Mouse (Mus musculus): ENCODE measurements around the gene Ogfrl1.
"Not testable (repeated sequence)": the region's sequence is repeated elsewhere in the genome, so short reads cannot be mapped to it uniquely, and the experiment has no call there.

Ogfrl1 gene

DNA sequence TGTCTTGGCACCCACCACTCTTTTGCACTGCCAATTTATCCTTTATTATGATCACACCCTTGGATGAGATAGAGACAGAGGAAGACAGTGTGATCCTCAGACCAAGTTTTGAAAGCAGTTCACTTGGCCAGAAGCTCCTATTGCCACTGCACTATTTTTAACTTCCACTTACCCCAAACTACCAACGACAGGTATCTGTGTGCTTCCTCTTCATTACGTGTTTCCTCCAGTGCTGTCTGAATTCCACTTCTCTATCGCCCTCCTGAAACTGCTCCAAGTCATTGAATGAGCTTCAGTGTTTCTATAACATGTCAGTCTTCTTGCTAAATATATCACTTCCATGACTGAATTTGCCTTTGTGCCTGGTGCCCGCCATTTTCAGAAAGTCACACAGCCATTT is at the start of gene Ogfrl1:
Gene Ogfrl1 (minus strand): TSS at position 150 of the 400 bp plus-strand sequence.
- no peak for DNase-seq (ENCODE audit: low spot score)

DNA sequence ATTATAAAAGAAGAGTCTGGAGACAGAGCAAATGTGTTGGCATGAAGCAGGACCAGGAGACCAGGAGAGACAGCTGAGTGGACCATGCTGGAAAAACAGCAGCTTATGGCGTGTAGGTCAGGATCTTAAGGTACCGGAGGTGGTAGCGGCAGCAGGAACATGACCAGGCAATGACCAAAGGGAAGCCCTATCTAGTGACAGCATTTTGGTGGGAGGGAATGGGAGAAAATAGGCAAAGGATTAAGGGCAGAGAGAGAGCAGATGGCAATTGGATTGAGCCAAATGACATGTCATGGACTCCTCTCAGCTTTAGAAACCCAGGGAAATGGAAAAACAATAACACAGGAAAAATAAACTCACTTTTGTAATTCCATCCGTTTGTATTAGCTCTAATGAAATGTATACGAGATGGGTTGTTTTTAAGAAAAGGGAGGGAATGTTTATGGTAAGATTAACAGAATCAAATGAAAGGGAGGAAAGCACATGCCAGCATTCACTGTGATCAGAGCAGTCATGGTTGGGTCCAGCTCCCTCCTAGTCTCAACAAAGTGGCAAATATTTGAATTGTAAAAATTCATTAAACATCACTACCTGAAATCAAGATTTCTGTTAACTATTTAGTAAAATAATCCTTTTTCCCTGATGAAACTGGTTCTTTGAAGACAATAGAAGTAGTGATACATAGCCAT is 48.3 kb upstream of the Ogfrl1 start:
- no peak for DNase-seq (ENCODE audit: low spot score)

DNA sequence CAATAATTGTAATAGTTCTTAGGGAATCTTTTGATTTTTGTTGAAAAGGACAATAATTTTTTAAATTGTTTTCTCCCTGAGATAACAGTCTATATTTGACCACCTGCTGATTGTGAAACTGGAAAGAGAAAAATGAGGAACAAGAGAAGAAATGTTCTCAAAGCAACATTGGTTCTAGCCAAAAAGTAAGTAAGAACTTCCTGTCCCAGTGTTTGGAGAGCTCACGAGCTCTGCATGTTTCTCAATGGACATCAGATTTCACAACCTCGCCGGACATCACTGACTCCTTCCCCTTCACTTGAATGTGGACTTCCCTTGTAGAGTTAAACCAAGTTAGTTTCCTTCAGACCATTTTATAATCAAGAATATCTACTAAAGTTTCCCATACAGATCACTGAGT is 36.0 kb upstream of the Ogfrl1 start:
- peak; percentile 67 for DNase-seq (ENCODE audit: low spot score)

DNA sequence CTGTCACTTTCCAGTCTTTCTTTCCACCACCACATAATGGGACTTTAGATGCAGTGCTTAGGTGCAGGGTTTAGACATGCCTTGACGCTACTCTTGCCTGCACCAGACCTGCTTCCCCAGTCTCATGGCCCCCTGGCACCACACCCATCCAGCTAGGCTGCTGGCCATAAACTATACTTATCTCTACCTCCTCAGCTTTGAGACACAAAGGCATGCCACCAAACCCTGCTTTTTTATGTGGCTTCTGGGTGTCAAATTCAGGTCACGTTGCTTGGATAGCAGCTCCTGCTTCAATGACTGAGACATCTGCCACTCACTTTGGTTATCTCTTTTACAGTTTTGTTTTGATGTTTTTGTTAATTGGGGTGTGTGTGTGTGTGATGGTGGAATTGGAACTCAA is 28.9 kb upstream of the Ogfrl1 start:
- no peak for DNase-seq (ENCODE audit: low spot score)

DNA sequence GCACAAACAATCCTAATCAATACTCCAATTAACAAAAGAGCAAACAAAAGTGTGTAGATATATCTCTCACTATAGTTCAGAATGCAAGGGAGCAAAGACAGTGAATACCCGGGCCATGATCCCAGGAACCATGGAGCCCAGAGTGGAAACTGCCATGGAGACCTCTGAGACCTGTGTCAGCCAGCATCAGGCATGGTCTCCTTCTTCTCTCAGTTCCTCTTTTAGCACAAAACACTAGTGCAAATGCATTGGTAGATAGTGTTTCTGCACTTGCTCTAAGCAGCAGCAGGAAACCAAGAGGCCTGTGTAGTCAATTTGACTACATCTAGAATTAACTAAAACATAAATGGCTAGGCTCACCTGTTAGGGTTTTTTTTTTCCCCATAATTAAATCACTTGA is 21.4 kb upstream of the Ogfrl1 start:
- no peak for DNase-seq (ENCODE audit: low spot score)

DNA sequence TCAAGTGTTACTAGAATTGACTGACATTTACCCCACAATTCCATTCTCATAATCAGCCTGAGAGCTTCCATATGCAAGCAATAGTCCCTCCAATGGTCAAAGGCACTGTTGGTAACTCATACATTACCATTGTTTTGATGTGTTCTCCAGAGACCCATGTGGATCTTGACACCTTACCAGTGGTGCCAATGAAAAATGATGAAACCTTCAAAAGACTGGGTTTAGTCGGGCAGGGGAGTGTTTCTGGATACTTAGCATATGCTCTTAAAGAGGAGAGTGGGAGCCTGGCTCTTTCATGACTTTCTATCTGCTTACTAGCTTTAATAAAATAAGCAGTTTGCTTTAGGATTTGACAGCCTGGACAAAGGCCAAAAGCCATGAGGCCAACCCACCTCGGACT is 20.5 kb upstream of the Ogfrl1 start:
- no peak for DNase-seq (ENCODE audit: low spot score)

DNA sequence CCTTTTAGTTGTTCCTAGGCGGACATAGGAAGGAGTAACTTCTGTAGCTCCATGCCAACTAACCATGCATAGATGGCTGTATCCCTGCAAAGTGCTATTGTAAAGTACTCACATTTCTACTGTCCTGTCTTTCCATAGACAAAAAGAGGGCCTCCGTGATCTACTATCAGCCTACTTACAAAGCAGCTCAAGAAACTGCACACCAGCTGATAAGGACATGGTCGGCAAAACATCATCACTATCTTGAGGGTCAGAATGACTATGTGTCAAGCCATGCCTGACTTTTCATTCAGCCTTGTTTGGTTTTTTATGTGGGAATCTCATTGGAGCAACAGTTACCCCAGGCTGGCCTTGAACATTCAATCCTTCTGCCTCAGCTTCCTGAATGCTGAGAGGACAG is 20.0 kb upstream of the Ogfrl1 start:
- DNase-seq (ENCODE audit: low spot score), result no peak

DNA sequence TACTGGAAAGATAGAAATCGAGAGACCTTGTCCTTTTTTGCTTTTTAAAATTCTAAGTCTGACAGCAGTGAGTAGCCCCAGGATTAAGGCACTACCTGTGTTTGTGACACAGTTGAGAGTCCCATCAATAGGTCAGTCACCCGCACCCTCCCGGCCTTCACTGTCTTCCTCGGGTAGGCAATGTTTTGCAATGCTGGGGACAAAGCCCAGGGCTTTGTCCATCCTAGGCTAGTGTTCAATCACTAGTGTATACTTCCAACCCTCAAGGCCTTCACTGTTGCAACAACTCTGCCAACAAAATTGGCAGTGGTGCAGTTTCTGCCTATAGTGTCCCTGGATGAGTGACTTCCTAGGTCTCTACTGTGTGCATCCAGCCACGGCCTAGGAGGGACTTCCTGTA is 14.0 kb upstream of the Ogfrl1 start:
- no peak for DNase-seq (ENCODE audit: low spot score)

DNA sequence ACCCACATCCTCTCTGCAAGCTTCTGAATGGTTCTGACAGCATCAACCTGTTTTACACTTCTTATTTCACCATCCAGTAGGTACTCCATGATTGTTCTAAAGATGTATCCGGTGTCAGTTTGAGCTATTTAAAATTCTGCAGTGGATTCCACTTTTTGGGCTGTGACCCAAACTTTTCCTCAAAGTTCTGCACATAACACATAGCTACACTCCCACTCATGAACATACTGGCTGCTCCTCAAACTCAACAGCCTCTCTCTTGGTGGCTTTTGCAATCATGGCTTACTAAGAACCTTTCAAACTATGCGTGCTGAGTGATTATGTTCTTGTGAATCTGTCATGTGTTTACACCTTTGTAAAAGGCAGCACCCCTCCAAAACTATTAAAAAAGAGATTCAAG is 12.4 kb upstream of the Ogfrl1 start:
- DNase-seq (ENCODE audit: low spot score), result no peak

DNA sequence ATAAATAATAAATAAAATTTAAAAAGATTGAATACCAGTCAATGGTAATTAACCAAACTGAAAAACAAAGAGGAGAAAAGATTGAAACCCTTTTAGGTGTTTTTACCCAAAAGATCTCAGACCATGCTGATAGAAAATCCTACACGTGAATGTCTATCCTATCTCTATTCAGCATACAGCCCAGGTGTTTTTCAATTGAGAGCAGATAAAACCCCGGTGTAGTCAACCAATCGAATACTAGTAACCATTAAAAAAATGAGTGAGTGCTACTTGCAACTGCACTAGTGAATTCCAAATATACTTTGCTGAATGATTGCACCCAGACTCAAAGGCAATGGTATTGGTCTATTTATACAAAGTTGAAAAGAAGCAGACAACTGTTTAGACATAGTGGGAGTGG is 4.8 kb upstream of the Ogfrl1 start:
- DNase-seq (ENCODE audit: low spot score), result no peak

DNA sequence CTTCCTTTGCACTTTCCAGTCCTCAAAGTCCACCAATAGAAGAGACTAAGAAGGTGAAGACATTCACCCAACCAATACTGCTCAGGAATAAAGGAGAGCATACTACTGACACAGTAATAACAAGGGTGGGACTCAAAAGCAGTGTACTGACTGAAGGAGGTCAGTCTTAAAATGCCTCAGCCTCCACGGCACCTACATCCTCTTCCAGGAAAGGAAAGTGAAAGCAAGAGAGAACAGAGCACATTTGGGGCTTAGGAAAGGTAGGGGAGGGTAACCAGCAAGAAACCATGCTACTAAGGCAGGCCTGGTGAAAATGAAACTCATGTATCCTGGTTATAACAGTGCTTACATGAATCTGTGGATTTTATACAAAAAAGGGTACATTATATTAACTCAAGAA is 2.0 kb upstream of the Ogfrl1 start:
- no peak for DNase-seq (ENCODE audit: low spot score)

DNA sequence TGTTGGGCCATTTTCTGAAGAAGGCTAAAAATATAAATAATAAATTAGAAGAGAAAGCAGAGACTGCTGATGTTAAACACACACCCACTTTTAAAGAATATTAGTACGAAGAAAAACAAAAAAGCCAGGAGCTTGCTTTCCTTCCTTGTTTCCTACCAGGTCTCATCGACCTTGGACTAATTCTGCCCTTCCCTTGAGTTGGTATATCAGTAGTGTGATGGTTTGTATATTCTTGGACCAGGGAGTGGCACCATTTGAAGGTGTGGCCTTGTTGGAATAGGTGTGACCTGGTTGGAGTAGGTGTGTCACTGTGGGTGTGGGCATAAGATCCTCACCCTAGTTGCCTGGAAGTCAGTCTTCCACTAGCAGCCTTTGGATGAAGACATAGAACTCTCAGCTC is 3.2 kb downstream of the Ogfrl1 start:
- not testable (repeated sequence) for DNase-seq (ENCODE audit: low spot score)

DNA sequence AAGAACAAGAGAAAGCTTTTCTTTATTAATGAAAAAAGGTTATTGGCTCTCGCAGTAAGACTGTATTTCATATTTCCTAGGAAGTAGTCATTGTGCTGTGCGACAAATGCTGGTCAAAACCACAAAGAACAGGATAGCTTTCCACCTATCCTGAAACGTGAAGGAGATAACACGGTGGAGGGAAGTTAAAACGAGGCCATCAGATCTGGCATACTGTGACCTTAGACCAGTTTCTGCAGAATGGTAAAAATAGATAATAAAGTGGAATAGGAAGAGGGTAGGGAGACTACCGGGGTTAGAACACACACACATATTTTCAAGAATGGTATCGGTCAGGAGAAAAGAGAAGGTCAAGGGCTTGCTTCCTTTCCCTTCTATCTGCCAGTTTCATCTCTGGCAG is 5.8 kb downstream of the Ogfrl1 start:
- DNase-seq (ENCODE audit: low spot score), result no peak

DNA sequence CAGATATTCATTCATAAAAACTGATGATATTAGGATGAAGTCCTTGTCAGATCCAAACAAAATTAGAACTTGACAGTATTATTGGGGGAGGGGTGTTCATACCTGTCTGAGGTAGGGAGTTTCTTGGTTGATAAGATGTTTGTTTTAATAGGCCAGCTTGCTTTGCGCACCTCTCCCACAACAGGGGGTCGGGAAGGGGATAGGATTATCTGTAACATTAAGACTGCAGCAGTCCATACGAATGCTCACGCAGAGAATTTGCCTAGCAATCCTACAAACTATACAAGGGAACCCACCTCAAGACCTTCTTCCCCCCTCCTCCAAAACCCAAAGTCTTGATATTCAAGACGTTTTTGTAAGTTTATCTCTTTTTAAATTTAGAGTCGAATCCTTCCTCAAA is 13.2 kb downstream of the Ogfrl1 start:
- DNase-seq (ENCODE audit: low spot score), result no peak

DNA sequence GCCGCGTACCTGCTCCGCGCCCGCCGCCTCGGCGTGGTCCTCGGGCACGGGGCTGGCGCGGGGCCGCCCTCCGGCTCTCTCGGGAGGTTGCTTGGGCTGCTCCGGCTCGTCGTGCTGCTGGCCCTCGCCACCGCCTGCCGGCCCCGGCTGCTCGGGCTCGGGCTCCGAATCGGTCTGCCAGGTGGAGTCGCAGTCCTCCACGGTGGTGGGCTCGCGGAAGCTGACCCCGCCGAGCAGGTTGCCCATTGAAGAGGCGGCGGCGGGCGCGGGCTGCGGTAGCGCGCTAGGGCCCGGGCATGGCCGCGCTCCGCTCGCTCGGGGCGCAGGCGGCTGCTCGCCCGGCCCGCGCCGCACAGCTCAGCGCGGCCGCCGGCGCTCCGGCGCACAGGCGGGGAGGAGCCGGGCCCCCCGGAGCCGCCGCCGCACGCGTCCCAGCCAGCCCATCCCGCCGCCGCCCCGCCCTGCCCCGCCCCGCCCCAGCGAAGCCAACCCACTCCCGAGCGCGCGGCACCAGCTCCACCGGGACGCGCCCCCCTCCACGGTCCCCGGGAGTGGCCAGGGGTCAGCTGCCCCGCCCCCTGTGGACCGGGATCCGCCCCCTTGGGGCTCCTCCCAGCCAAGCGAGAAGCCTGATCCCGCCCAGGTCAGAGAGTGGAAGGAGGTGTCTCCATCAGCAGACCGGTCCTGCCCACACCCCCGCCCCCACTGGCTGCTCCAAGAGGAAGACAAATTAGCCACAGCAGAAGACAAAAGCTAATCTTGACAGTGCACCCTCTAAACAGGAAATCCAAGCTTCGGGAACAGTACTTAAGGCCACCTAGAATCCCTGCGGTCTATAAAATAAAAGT is 14.5 kb downstream of the Ogfrl1 start:
- DNase-seq (ENCODE audit: low spot score), result peak; percentile 98

DNA sequence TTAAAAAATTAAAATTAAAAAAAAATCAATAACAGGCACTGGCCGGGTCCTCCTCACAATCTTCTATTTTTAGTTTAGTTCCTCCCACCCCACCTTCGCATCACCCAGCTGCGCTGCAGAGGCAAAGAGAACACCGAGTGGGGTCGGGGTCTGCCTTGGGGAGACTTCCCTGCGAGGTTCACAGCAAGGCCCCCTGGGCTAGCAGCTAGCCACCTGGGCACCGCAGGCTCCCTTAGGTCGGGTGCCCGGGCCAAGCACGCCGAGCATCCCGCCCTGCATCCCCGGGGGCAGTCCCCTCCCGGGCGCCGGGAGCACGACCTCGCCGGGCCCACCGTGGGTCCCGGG is 15.1 kb downstream of the Ogfrl1 start:
- DNase-seq (ENCODE audit: low spot score), result no peak

DNA sequence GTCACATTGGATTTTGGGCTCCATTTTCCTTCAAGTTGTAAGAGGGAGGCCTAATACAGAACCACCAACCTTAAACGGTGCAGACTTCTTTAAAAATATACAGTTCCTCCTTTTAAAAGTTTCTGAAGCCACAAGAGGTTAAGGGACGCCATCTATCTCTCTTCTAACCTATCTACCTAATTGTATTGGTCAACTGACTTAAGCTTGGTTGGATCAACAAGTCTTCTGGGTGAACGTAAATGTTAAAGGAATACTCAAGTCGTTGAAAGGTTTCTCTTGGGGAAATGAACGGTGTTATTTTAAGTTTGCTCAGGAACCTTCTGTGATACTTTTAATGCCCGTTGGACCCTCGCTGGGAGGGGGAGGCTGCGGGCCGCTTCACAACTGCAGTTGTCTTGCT is 15.5 kb downstream of the Ogfrl1 start:
- DNase-seq (ENCODE audit: low spot score), result no peak

DNA sequence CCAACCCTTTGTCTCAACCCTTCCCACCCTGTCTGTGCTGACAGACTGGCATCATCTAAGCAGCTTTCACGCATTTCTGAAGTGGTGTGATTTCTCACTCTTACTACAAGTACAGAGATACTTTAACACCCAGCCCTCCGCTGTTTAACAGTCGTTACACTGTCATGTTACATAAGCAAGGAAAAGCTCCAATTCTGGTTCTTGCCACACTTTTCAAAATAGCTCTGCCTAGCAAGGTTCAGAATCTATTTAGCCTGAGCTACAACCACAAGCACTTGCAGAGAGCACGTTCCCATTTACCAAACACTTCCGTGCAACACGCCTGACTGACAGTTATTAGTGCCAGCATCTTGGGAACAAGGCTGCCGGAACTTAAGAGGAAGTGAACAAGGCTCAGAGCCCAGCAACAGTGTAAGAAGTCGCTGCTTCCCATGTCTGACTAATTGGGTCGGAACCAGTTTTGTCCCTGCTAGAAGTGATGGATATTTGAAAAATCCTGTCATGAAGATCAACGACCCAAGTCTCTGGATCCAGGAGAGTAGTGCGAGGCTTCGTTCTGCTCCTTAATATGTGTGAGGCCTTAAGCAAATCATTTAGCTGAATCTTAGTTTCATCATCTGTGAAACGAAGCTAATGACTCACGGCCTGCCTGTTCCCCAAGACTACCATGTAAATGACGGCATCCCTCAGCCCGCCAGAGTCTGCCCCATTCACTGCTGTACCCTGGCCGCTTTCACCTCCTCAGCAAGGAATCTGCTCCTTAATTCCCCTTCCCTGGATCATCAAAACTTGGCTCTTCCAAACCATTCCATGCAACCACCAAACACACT is 17.4 kb downstream of the Ogfrl1 start:
- peak; percentile 42 for DNase-seq (ENCODE audit: low spot score)

DNA sequence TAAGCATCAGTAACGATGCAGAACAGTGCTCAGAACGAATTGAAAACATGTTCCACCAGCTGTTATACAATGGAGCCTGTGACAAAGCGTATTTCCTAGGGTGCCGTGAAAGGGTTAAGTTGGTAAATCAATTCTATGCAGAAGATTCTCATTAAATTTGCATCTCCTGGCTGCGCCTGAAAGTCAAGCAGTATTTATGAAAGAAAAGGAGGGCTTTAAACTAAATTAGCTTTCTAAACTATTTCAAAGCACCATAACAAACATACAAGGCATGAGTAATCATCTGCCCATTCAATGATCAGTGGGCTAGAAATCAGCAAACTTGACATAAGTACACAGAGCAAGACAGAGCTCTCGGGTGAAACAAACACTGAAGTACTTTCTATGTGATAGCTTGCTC is 18.3 kb downstream of the Ogfrl1 start:
- DNase-seq (ENCODE audit: low spot score), result no peak

DNA sequence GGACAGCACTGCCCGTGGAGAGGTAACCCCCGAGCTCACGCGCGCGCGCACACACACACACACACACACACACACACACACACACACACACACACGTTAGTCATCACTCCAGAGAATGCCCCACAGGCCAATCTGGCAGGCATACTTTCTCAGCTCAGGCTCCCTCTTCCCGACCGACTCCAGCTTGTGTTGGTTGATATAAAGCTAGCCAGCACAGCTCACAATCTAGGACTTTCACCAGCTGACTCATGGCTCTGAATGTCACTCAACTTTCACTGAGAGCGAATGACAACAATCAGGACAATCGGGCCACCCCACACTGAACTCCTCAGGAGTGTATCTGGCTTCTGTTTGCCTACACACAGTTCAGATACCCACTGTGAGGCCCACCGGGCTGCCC is 20.0 kb downstream of the Ogfrl1 start:
- DNase-seq (ENCODE audit: low spot score), result no peak

DNA sequence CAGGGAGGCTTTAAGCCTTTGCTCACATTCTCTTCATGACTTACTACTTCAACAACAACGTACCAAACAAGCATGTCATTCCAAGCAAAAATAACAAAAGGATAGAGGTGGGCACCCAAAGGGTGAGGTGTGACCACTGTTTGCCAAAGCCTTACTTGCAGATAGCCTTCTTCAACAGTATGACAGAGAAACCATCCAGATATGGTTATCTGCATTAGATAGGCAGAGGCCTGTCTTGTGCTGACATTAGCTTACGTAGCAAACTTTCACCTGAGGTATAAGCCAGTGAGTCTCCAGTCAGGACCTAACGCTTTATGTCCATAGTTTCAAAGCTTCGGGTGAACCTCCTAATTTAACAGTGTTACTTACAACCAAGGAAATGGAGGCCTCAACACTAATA is 23.4 kb downstream of the Ogfrl1 start:
- DNase-seq (ENCODE audit: low spot score), result no peak

DNA sequence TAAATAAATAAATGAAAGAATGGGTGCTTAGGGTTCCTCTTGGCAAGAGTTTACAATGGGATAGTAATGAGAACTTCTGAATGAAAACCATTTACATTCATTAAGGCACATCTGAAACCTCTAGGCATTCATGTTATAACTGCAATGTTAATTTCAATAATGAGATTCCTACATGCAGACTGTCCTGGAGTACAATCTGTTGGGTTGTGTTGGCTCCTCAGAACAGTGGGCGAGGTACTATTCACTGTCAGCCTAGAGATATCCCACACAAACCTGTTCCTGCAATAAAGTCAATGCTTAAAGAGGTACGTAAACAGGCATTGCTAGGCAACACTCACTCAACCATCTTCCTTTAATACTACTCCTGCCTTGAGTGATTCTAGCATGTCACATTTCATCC is 32.0 kb downstream of the Ogfrl1 start:
- no peak for DNase-seq (ENCODE audit: low spot score)

DNA sequence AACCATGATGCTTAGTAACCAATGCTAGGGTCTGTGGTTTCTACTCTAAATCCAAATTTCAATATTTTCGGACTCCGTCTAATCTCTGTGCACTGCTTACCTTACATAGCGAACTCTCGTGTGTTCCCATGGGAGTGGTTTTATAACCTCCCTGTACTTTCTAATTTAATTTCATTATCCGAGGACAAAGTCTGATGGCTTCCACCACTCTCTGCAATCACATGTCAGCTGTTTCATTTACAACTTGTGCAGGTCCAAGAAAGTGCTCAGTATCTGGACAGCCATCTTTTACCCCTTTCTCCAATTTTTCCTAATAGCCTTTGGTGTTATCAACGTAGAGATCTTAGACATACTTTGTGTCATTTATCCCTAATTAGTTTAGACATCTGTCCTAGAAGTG is 44.7 kb downstream of the Ogfrl1 start:
- no peak for DNase-seq (ENCODE audit: low spot score)
